Mouse (Mus musculus): ENCODE measurements around the gene Tie1.

Gene Tie1

DNA sequence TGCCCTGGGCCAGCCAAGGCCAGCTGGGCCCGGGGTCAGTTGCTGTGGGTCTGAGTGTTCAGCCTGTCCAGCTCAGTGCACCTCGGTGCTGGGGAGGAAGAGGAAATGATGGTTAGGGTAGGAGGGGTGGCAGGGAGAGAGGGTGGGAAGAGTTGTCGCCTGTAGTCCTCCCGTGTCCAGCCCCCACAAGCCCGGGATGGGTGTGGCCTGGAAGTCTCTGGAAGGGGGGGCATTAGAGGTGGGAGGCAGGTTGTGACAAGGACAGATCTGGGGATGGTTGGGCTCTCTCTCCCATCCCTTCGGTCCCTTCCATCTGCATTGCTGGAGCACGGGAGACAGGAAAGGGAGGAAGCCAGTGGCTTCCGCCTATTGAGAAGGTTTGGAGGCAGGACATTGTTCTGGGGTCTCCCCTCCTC is at the start of gene Tie1:
Gene Tie1, minus strand, starts transcription at position 345 of the 416 bp plus-strand sequence.
- ChIA-PET CTCF (interaction anchor here in 1 of 4 experiments (1.4 kb wide), 1 partner anchor 123 kb away, joined by 3 read pairs; no protein-coding TSS in a partner anchor), POLR2A (interaction anchor here in 1 of 4 experiments (0.6 to 2.0 kb wide), 3 partner anchors 8 to 19 kb away, joined by 3 to 7 read pairs (median 5); no protein-coding TSS in a partner anchor)

- ChIA-PET CTCF (no interaction called here), POLR2A (no interaction called here)
Measured at GRCm38 (mm10) chr4:118537801-118538200, 47.9 kb upstream of the Tie1 start.

GRCm38 (mm10) chr4:118535610-118536009 is 45.7 kb upstream of the Tie1 start:
- ChIA-PET POLR2A (interaction anchor here in 1 of 4 experiments (0.7 kb wide), 1 partner anchor 677 kb away, joined by 3 read pairs; no protein-coding TSS in a partner anchor), CTCF (no interaction called here)

DNA sequence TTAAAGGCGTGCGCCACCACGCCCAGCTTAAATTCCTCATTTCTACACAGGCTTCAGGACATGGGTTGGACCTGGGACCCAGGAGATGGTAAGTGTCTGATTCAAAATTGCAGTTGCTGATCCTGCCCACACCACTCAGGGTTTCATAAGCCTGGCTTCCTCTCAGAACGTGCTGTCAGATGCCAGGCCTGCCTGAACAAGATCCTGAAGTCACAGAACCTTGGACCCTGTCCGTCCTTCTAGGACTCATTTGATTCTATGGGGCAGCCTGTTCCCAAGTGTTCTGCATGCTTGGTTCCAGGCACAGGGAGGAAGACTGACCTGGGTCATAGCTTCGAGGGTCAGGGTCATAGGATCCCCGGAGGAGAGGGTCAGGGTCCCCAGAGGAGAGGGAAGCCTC is 43.7 kb upstream of the Tie1 start:
- ChIA-PET CTCF (no interaction called here), POLR2A (interaction anchor here in 1 of 4 experiments (1.1 to 1.3 kb wide), 2 partner anchors 9 to 10 kb away, joined by 3 to 5 read pairs; partner anchors contain the start of gene Tmem125)

DNA sequence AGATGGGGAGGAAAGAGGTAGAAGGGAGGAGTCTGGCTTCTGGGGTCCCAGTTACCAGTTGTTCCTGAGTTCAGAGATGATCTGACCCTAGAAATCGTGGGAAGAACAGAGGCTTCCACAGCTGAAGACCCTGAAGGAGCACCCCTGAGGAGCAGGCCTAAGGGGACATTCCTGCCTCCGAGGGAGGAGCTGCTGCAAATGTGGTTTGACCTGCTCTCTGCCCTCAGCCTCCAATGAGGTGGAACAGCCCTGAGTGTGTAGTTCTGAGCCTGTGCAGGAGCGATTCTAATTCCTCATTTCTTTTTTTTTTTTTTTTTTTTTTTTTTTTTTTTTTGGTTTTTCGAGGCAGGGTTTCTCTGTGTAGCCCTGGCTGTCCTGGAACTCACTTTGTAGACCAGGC is 43.3 kb upstream of the Tie1 start:
- CTCF ChIA-PET, result no interaction called here

DNA sequence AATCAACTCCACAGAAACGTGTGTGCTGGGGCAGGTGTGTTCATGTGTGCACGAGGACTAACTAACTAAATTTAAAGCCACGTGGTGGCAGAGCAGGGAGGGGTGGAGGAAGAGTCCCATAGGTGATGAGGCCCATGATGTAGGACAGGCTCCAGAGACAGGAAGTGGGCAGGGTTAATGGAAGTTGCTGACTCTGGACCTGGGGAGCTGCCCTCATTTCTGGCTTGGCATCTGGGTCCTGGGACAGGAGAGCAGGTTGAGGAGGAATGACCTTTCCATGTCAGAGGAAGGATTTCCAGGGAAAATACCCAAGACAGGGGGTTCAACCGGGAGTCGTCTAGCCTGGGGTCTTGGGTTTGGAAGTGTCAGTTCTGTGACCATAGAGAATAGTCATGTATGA is 42.8 kb upstream of the Tie1 start:
- POLR2A ChIA-PET, result no interaction called here
- CTCF ChIA-PET, result no interaction called here

More for the DNA sequence above, 43.3 kb upstream of the Tie1 start:
- POLR2A ChIA-PET, result interaction anchor here in 1 of 4 experiments (1.1 to 1.3 kb wide), 2 partner anchors 9 to 10 kb away, joined by 3 to 5 read pairs; partner anchors contain the start of gene Tmem125

GRCm38 (mm10) chr4:118527720-118528119 is 37.9 kb upstream of the Tie1 start:
- POLR2A ChIA-PET, result interaction anchor here in 3 of 4 experiments (0.6 to 1.9 kb wide), 6 partner anchors 10 to 77 kb away, joined by 3 to 12 read pairs (median 3); partner anchors contain the start of gene Tmem125 (in 1 of the 3)
- CTCF ChIA-PET, result interaction anchor here in 1 of 4 experiments (1.4 kb wide), 1 partner anchor 39 kb away, joined by 5 read pairs; no protein-coding TSS in a partner anchor

GRCm38 (mm10) chr4:118527335-118527681 is 37.4 kb upstream of the Tie1 start:
- POLR2A ChIA-PET, result interaction anchor here in 2 of 4 experiments (0.7 to 1.9 kb wide), 3 partner anchors 10 to 17 kb away, joined by 3 to 6 read pairs (median 3); no protein-coding TSS in a partner anchor
- CTCF ChIA-PET, result no interaction called here

GRCm38 (mm10) chr4:118526408-118527334 is 36.8 kb upstream of the Tie1 start, which contains the start of gene 2610528J11Rik:
2610528J11Rik (plus strand) TSS chr4:118526999.
- ChIA-PET CTCF (interaction anchor here in 1 of 4 experiments (0.6 kb wide), 1 partner anchor 255 kb away, joined by 4 read pairs; no protein-coding TSS in a partner anchor), POLR2A (interaction anchor here in 1 of 4 experiments (1.5 kb wide), 1 partner anchor 11 kb away, joined by 5 read pairs; no protein-coding TSS in a partner anchor)

- ChIA-PET POLR2A (interaction anchor here in 1 of 4 experiments (1.5 kb wide), 1 partner anchor 10 kb away, joined by 5 read pairs; no protein-coding TSS in a partner anchor), CTCF (no interaction called here)
Measured at GRCm38 (mm10) chr4:118525779-118526178, 35.9 kb upstream of the Tie1 start.

- ChIA-PET CTCF (no interaction called here), POLR2A (no interaction called here)
Measured at GRCm38 (mm10) chr4:118523976-118524375, 34.1 kb upstream of the Tie1 start.

DNA sequence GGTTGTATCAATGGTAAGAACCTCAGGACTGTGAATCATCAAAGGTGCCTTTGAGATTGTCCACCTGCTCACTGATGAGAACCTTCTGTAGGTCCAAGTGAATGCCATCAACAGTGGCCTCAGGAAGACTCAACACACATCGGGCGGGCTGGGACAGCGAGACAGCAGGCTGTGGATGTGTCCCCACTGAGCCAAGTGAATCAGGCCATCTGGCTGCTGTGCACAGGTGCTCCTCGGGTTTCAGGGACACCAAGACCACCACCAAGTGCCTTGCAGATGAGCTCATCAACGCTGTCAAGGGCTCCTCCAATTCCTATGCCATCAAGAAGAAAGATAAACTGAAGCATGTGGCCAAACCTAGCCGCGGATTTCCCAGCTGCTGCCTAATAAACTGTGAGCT is 32.4 kb upstream of the Tie1 start:
- ChIA-PET CTCF (no interaction called here), POLR2A (interaction anchor here in 1 of 4 experiments (1.1 to 1.9 kb wide), 3 partner anchors 17 to 76 kb away, joined by 3 to 4 read pairs (median 4); no protein-coding TSS in a partner anchor)

DNA sequence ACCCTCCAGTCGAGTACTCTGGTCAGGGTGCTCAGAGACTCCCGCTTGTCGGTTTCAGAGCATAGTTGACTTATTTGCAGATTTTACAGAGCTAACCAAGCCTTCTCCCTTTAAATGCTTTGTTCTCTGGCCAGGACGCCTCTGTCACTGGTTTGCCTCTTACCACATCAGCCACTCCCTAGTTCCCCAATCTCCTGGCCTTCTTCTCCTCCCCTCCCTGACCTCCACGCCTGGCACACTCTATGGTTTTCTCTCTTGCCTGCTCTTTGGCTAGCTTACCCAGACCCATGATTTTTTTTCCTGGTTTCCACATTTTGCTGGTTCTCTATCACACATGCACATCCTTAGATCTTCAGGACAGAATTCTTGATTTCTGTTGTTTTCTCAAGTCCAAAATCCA is 28.3 kb upstream of the Tie1 start:
- POLR2A ChIA-PET, result interaction anchor here in 3 of 4 experiments (0.6 to 1.1 kb wide), 6 partner anchors 9 to 21 kb away, joined by 3 to 6 read pairs (median 3); no protein-coding TSS in a partner anchor
- CTCF ChIA-PET, result interaction anchor here in 1 of 4 experiments (0.7 to 1.2 kb wide), 2 partner anchors 9 to 48 kb away, joined by 3 read pairs; no protein-coding TSS in a partner anchor

GRCm38 (mm10) chr4:118517497-118518146 is 27.8 kb upstream of the Tie1 start:
- POLR2A ChIA-PET, result interaction anchor here (0.5 to 1.1 kb wide), 9 partner anchors 9 to 859 kb away, joined by 3 to 6 read pairs (median 3); partner anchors contain the start of gene Slc2a1 (in 1 of the 4)
- CTCF ChIA-PET, result interaction anchor here in 2 of 4 experiments (0.7 to 1.2 kb wide), 3 partner anchors 9 to 48 kb away, joined by 3 read pairs; no protein-coding TSS in a partner anchor

- ChIA-PET CTCF (interaction anchor here in 3 of 4 experiments (0.6 to 1.3 kb wide), 7 partner anchors 8 to 366 kb away, joined by 3 to 9 read pairs (median 3); no protein-coding TSS in a partner anchor), POLR2A (interaction anchor here in 2 of 4 experiments (0.8 to 1.2 kb wide), 10 partner anchors 8 to 653 kb away, joined by 3 to 5 read pairs (median 3); partner anchors contain the start of genes Slc2a1 (in 1 of the 2) and Tmem125 (in 1 of the 2))
Measured at GRCm38 (mm10) chr4:118516699-118517496, 27.0 kb upstream of the Tie1 start.

- ChIA-PET CTCF (interaction anchor here in 3 of 4 experiments (0.6 to 1.5 kb wide), 5 partner anchors 8 to 169 kb away, joined by 3 to 9 read pairs (median 3); no protein-coding TSS in a partner anchor), POLR2A (interaction anchor here in 3 of 4 experiments (0.7 to 1.7 kb wide), 10 partner anchors 9 to 371 kb away, joined by 3 to 6 read pairs (median 3); partner anchors contain the start of gene Tmem125 (in 1 of the 3))
Measured at GRCm38 (mm10) chr4:118509050-118509449, 19.2 kb upstream of the Tie1 start.

GRCm38 (mm10) chr4:118507171-118507570 is 17.3 kb upstream of the Tie1 start:
- ChIA-PET CTCF (interaction anchor here in 1 of 4 experiments (1.0 kb wide), 2 partner anchors 59 to 648 kb away, joined by 3 to 4 read pairs; no protein-coding TSS in a partner anchor), POLR2A (interaction anchor here in 2 of 4 experiments (1.2 to 1.3 kb wide), 3 partner anchors 9 to 70 kb away, joined by 3 to 4 read pairs (median 3); partner anchors contain the start of gene Cdc20 (in 1 of the 2))

Measured in embryonic stem cell, embryonic (primary cell).